7 mouse cellular contexts compared by ENCODE assay signal in genomic region chr7:99015914-99016313, GRCm38 (mm10).
"Had no signal": no experiment of that assay in that cellular context is flagged by ENCODE, and none has a peak within 500 bp of the region (broad histone marks: within the 10 kb centered on the region; RNA-seq: fewer than 3 reads in every experiment).

No protein-coding gene starts in this region.

- H3K4me3 ChIP-seq: limb, embryonic 15.5 days; liver, embryonic 12.5 days; midbrain, embryonic 10.5 days; myocyte had no signal

- H3K9me3 ChIP-seq: limb, embryonic 15.5 days; liver, embryonic 12.5 days; midbrain, embryonic 10.5 days had no signal

- H3K36me3 ChIP-seq: limb, embryonic 15.5 days; midbrain, embryonic 10.5 days had no signal

- H3K9ac ChIP-seq: limb, embryonic 15.5 days; liver, embryonic 12.5 days; lung, embryonic 14.5 days had no signal

- H3K27me3 ChIP-seq: limb, embryonic 15.5 days; liver, embryonic 12.5 days had no signal

- ATAC-seq: liver, embryonic 12.5 days had no signal

- H3K4me2 ChIP-seq: limb, embryonic 15.5 days; liver, embryonic 12.5 days; lung, embryonic 14.5 days had no signal

- DNase-seq: thymus, adult 18-20 months; thymus, postnatal 14 days had no signal

- H3K27ac ChIP-seq: limb, embryonic 15.5 days; liver, embryonic 12.5 days; midbrain, embryonic 10.5 days had no signal
